Mouse (Mus musculus) small intestine, adult 2 months (tissue): ENCODE measurements at regions not wholly inside any gene's neighbourhood (a gene's known extent, or its start where the extent isn't known, plus 50 kb on each side); places are given as distances from the start of the nearest gene placed in this dataset.

ENCODE experiments used
- H3K27ac ChIP-seq: fragments of 200-500 bp; 2 replicates; pipeline ENCODE4 v1.5.1; 2012; ENCODE audit warnings: low read depth, low read length, control low read depth, inconsistent platforms; ENCODE audit not compliant: insufficient read depth
- H3K27me3 ChIP-seq: fragments of 200-500 bp; 2 replicates; pipeline ENCODE4 v1.6.1; 2012; ENCODE audit warnings: mild to moderate bottlenecking, moderate library complexity, low read length, inconsistent platforms; ENCODE audit not compliant: control insufficient read depth, insufficient read depth
- H3K36me3 ChIP-seq: fragments of 200-500 bp; 2 replicates; pipeline ENCODE4 v1.6.1; 2012; ENCODE audit warnings: mild to moderate bottlenecking, low read length, control low read depth, inconsistent platforms; ENCODE audit not compliant: control insufficient read depth, insufficient read depth
- H3K4me1 ChIP-seq: fragments of 200-500 bp; 2 replicates; pipeline ENCODE4 v1.6.1; 2012; ENCODE audit warnings: low read length, inconsistent platforms, mixed read lengths; ENCODE audit not compliant: control insufficient read depth, insufficient read depth, insufficient read length
- H3K4me3 ChIP-seq: fragments of 200-500 bp; 2 replicates; pipeline ENCODE4 v1.5.1; 2012; ENCODE audit warnings: low read depth, mild to moderate bottlenecking, control low read depth, inconsistent platforms, low read length, moderate library complexity
- CTCF ChIP-seq: fragments of 200-500 bp; IDR thresholded peaks from 2 replicates; pipeline ENCODE4 v1.5.1; 2012; ENCODE audit warnings: low read depth, mild to moderate bottlenecking, control low read depth, inconsistent platforms, low read length, moderate library complexity, mixed read lengths; ENCODE audit not compliant: insufficient replicate concordance, insufficient read length; ENCODE audit errors: extremely low read depth
- POLR2A ChIP-seq: fragments of 200-500 bp; IDR thresholded peaks from 2 replicates; pipeline ENCODE4 v1.6.1; 2012; ENCODE audit warnings: low read depth, mild to moderate bottlenecking, control low read depth, inconsistent platforms, low read length, moderate library complexity
- WGBS: fragments of 180-500 bp; shearing (Covaris S2); methylation state at CpG from one replicate; pipeline ENCODE4 v1.1.7; 2018; 5-methylcytosine and 5-hydroxymethylcytosine counted together

DNA sequence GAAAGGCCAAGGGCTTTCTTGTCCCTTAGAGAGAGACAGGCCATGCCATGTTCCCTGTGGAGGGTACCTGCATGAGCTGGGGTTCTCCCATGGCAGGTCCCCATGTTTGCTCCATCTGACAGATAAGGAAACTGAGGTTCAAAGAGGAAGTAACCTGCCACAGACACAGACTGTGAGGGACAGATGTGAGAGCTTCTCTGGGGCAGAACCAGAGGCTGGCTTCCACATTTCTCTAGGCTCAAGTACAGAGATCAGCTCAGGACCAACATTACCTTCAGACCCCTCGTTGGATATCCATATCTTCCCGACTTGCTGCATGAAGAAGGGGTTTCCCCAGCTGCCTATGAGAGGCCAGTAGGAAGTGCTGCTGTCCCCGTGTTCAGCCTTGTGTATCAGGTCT lies 91.6 kb upstream of the Id2 start:
- Histone ChIP-seq H3K4me1 (peaks cover 14% of the 10 kb centered on the region), H3K36me3 (no peaks in the 10 kb centered on the region), H3K27ac (peak overlapping the region; percentile 54), H3K4me3 (no peak overlapping the region), H3K27me3 (no peaks in the 10 kb centered on the region)
- TF ChIP-seq CTCF = no peak
- TF ChIP-seq POLR2A = no peak
- 71% methylated on average over 3 of the region's 3 CpGs for WGBS

DNA sequence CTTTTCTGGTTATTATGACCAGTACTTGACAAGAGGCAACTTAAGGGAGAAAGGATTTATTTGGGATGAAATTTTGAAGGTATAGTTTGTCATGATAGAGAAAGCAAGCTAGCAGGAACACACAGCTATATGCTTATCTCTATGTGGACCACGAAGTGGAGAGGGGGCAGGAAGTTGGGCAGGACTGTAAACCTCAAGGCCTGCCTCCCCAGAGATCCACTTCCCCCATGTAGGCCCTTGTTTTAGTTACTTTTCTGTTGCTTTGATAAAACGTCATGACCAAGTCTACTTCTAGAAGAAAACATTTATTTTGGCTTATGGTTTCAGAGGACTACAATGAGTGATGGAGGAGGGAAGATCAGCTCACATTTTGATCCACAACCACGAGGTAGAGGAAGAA lies 90.3 kb upstream of the Id2 start:
- H3K4me1 ChIP-seq = peaks cover 14% of the 10 kb centered on the region
- TF ChIP-seq POLR2A = no peak
- TF ChIP-seq CTCF = no peak
- no peaks in the 10 kb centered on the region for H3K36me3 ChIP-seq
- 77% methylated on average over 3 of the region's 3 CpGs for whole genome bisulfite sequencing
- H3K27me3 ChIP-seq = no peaks in the 10 kb centered on the region
- no peak overlapping the region for H3K4me3 ChIP-seq
- no peak overlapping the region for H3K27ac ChIP-seq

DNA sequence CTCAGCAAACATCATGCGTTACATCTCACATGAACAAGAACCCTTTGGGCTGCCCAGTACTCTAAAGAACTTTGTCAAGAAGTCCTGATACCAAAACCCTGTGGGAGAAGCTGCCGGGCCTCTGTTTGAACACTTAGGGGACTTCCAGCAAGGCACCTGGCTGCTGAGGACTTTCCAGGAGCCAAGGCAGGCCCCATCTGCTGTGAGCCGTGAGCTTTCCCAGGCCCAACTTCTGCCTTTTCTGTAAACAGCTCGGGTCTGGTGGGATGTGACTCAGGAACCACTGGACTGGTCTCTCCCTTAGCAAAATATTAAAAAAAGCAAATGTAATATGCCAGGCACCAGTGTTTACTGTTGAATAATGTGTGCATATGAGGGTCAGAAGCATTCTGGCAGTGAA lies 85.7 kb upstream of the Id2 start:
- Histone ChIP-seq H3K4me1 (no peaks in the 10 kb centered on the region; the same call in 1 of the 2 replicates), H3K36me3 (no peaks in the 10 kb centered on the region), H3K27me3 (no peaks in the 10 kb centered on the region), H3K4me3 (no peak overlapping the region), H3K27ac (no peak overlapping the region)
- no peak for TF ChIP-seq POLR2A
- WGBS = 83% methylated on average over 4 of the region's 4 CpGs

DNA sequence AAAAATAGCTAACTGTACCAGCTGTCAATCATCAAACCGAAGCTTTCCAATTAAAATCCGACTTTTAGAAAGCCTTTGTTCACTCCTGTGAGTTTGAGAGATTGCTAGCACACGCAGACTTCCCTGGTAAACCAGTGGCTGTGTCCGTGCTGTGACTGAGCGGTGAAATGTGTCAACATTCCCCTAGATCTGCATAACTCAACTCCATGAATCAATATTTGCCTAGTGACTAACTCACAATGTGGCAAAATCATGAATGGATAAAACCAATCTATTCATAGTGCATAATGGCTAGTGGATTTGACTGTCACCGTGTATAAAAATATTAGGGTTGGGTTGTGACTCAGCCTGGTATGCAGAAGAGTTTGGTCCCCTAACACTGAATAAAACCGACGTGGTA lies 84.4 kb upstream of the Id2 start:
- Histone ChIP-seq H3K4me3 (no peak overlapping the region), H3K27me3 (no peaks in the 10 kb centered on the region), H3K4me1 (no peaks in the 10 kb centered on the region; the same call in 1 of the 2 replicates), H3K36me3 (no peaks in the 10 kb centered on the region), H3K27ac (no peak overlapping the region)
- WGBS = 76% methylated on average over 8 of the region's 8 CpGs
- TF ChIP-seq CTCF (no peak), POLR2A (no peak)

DNA sequence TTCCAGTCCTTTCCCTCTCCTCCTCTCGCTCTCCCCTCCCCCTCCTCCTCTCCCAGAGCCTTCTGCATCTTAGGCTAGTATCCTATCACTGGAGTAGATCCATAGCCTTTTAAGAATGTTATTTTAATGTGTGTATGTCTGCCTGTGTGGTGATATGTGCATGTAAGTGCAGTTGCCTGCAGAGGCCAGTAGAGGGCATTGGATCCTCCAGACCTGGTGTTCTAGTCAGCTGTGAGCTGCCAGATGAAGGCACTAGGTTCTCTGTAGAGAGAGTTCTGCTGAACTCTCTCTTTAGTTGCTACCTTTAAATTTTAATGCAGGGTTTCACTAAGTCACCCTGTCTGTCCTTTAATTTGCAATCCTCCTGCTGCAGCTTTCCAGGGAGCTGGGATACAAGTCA lies 83.9 kb upstream of the Id2 start:
- H3K4me3 ChIP-seq = no peak overlapping the region
- H3K27ac ChIP-seq = no peak overlapping the region
- TF ChIP-seq CTCF = peak; percentile 22; the same call in 1 of the 2 replicates
- TF ChIP-seq POLR2A = no peak
- H3K4me1 ChIP-seq = no peaks in the 10 kb centered on the region; the same call in 1 of the 2 replicates
- H3K36me3 ChIP-seq = no peaks in the 10 kb centered on the region
- 83% methylated on average over 1 of the region's 1 CpGs for WGBS
- no peaks in the 10 kb centered on the region for H3K27me3 ChIP-seq

DNA sequence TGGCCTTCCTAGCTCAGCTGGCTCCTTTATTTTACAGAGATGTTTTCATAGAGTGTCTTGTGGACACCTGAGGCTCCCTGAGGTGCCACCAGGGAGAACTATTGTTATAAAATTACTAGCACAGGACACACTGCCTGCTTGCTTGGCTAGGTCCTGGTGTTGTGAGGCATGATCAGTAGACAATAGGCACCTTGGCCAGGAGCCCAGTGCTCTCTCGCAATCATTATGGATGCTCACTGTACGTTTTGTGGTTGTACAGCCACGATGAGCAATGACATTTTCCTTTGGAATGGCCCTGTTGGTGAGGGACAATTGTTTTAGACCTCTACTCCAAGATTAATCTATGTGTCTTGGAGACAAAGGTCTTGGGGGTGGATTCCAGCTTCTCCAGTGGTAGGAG lies 83.3 kb upstream of the Id2 start:
- TF ChIP-seq POLR2A (no peak), CTCF (no peak)
- Histone ChIP-seq H3K27ac (no peak overlapping the region), H3K4me3 (no peak overlapping the region), H3K27me3 (no peaks in the 10 kb centered on the region), H3K4me1 (no peaks in the 10 kb centered on the region; the same call in 1 of the 2 replicates), H3K36me3 (no peaks in the 10 kb centered on the region)
- WGBS = 30% methylated on average over 3 of the region's 3 CpGs

DNA sequence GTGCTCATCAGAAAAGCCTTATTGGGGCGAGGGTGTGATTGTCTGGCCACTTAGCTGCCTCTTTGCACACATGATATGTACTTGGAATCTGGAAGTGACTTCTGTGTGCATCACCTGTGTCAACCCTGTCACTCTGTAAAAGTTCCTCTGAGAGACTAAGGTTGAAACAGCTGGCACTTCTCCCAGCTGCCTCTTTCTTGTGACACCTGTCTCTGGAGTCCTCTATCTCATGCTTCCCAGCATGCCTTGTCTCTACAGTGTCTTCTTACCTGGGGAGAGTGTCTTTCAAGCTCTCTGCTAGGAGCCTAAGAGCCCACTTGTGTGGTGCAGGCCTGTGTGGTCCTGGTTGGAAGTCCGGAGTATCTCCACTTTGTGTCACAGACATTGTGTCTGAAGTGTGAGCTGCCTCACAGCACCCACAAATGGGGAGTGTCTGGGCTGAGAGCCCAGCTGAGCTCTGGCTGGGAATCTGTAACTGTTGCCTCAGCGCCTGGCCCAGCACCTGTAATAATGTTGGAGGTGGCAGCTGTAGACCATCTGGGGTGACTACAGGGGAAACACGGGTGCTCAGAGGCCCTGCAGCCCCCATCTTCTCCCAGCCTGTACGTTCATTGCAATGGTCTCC lies 81.7 kb upstream of the Id2 start:
- no peak for TF ChIP-seq CTCF
- TF ChIP-seq POLR2A = no peak
- Histone ChIP-seq H3K4me3 (no peak overlapping the region), H3K27ac (no peak overlapping the region), H3K36me3 (no peaks in the 10 kb centered on the region), H3K4me1 (no peaks in the 10 kb centered on the region; the same call in 1 of the 2 replicates), H3K27me3 (no peaks in the 10 kb centered on the region)
- WGBS = 37% methylated on average over 5 of the region's 5 CpGs
